Mouse (Mus musculus) lung, postnatal 0 days (tissue): ENCODE results near the gene Cd81.

ENCODE experiments used
- CTCF ChIP-seq: IDR thresholded peaks from 2 replicates; pipeline ENCODE4 v1.5.1; 2016; ENCODE audit warnings: antibody characterized with exemption, mild to moderate bottlenecking
- EP300 ChIP-seq: IDR thresholded peaks from 2 replicates; pipeline ENCODE4 v1.6.1; 2016; ENCODE audit warnings: antibody characterized with exemption, mild to moderate bottlenecking, control low read depth

GRCm38 (mm10) chr7:143057023-143057422, 4.5 kb downstream of the Cd81 start:
- no peak for TF ChIP-seq CTCF
- no peak for TF ChIP-seq EP300
